Mouse (Mus musculus): ENCODE results near the gene Zfp422. TPM values are rescaled to one million over a fixed set of nuclear protein-coding genes. Genes with fewer than 3 reads are reported as not detected.

Zfp422 gene
- 17.2 to 23.9 TPM (median 21.4 TPM) in 4 replicates for total RNA-seq (2023; ENCODE audit: inconsistent age)

DNA sequence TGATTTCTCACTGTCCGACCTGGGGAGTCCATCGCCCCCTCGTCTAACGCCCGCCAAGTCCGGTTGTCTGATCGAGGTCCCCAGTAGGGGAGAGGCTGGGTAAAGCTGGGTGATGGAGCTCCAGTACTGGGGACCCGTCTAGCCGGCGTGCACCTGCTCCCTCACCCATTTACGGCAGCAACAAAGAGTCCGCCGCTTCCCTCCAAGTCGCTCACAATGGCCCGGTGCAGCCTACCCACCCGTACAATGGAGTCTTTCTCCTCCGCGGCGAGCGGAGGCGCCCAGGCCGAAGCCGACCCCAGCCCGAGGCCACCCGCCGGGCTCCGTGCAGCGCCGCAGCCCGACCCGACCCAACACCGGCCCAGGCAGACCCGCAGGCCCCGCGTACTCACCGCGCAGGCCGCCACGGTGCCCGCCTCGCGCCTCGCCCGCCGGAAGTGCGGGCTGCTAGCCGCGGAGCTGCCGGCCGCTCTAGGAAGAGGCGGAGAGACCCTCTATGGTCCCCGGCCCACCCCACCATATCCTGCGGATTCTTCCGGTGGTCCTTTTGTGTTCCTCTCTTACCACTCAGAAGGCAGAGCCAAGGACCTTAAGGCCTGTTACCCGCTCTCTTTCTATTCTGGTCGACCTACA, at the start of gene Zfp422:
Zfp422 (minus strand) TSS at position 461 of the 633 bp plus-strand sequence.

DNA sequence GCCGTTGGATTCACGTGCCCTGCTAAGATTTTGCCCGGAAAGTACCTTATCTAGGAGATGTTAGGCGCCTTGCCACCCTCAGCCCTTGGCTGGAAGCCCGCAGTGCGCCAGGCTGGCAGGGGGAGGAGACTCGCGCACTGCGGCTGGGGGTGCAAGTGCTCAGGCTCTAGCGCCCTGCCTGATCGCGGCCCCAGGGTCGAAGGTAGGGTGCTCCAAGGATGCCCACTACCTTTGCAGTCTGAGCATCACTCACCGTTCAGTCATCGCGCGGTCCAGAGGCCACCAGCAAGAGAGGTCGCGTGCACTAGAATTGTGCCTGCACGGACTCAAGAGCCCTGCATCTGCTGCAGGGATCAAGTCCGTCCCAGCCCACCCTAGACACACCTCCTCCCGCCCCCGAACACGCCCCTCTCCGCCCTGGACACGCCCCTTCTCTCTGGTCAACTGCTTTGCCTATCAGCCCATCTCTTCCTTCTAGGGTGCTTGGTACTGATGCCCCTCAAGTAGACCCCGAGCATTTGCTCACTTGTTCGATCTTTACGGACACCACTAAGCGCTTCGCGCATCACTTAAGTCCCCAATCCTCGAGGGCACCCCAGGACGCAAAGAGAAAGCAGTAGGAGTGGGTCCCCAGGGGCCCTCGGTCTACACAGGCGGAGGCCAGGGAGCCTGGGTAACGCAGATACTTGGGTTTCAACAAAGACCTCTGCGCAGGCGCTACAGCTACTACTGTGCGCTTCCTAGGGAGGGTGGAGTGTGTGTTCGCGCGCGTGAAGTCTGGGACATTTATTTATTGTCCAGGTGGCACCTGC, 44.9 kb upstream of the Zfp422 start, which contains the start of gene Rassf4:
Rassf4 (minus strand) TSS at position 482 of the 812 bp plus-strand sequence.

DNA sequence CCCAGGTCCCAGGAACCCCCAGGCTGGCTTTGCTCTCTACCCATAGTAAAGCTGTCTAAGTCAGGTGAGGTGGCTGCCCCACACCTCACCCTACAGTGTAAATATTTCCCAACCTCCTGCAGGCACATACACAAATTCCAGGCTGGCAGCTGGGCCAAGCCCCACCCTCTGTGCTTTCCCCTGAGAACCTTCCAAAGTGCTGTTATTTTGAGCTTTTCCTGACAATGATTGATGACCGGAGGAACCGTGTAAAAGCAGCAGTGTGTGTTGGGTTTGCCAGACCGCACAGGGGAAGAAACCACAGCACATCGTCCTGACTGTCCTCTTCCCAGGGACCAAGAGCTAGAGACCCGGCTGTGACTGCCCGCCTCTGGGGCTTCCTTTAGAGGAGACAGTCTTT, 21.6 kb upstream of the Zfp422 start, which contains the start of gene Depp1:
Depp1 (plus strand) TSS at position 204 of the 400 bp plus-strand sequence.

DNA sequence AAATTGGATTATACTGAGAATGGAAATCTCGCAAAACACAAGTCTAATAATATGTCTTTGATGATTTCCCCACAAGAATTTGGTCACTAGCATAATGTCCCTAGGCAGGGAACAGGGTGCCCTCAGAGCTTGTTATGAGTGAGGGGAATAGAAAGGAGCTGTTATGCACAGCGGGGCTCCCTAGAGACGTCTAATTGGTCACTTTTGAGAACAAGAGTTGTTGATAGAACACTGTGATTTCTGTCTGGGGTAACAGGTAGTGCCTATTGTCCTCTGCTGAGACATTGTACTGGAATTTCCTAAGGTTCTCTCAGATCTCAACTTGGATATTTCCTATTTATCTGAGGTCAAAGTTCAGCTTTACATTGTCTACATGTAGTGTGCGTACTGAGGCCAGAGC, 44.7 kb downstream of the Zfp422 start, which contains the start of gene Olfr215:
Olfr215 (minus strand) TSS at position 101 of the 400 bp plus-strand sequence.

Other genes with a start within 250 kb of the Zfp422 start
- gene Alox5, start 167.8 kb downstream of the Zfp422 start, total RNA-seq (2023; ENCODE audit: inconsistent age), result 0.26 to 0.57 TPM in 2 of 4 replicates, not detected in the others
- gene Olfr211, start 139.9 kb downstream of the Zfp422 start, total RNA-seq (2023; ENCODE audit: inconsistent age), result not detected in 4 replicates
- gene Olfr212, start 122.5 kb downstream of the Zfp422 start, total RNA-seq (2023; ENCODE audit: inconsistent age), result 0.18 to 0.19 TPM in 2 of 4 replicates, not detected in the others
- not detected in 4 replicates for gene Olfr213, start 90.5 kb downstream of the Zfp422 start, total RNA-seq (2023; ENCODE audit: inconsistent age)
- gene Gm5580, start 77.9 kb downstream of the Zfp422 start, total RNA-seq (2023; ENCODE audit: inconsistent age), result 2.7 to 7.1 TPM (median 4.0 TPM) in 4 replicates
- gene Olfr214, start 74.8 kb downstream of the Zfp422 start, total RNA-seq (2023; ENCODE audit: inconsistent age), result not detected in 4 replicates
- gene Olfr215, start 44.8 kb downstream of the Zfp422 start, total RNA-seq (2023; ENCODE audit: inconsistent age), result not detected in 4 replicates
- not detected in 4 replicates for gene Depp1, start 21.6 kb upstream of the Zfp422 start, total RNA-seq (2023; ENCODE audit: inconsistent age)
- 31.5 to 39.6 TPM (median 39.0 TPM) in 4 replicates for gene Rassf4, start 45.0 kb upstream of the Zfp422 start, total RNA-seq (2023; ENCODE audit: inconsistent age)
- gene Tmem72, start 87.9 kb upstream of the Zfp422 start, total RNA-seq (2023; ENCODE audit: inconsistent age), result 0.06 to 0.18 TPM (median 0.12 TPM) in 4 replicates

Measured in B cell, adult (primary cell).